Mouse (Mus musculus) lung, postnatal 0 days (tissue): ENCODE data around the gene C87436.

Source experiments
- CTCF ChIP-seq: IDR thresholded peaks from 2 replicates; pipeline ENCODE4 v1.5.1; 2016; ENCODE audit warnings: antibody characterized with exemption, mild to moderate bottlenecking
- EP300 ChIP-seq: IDR thresholded peaks from 2 replicates; pipeline ENCODE4 v1.6.1; 2016; ENCODE audit warnings: antibody characterized with exemption, mild to moderate bottlenecking, control low read depth

- TF ChIP-seq CTCF (no peak), EP300 (no peak)
Measured at GRCm38 (mm10) chr6:86404100-86404861, 33.9 kb upstream of the C87436 start, which contains the start of gene Tia1.
